Mouse (Mus musculus) limb, embryonic 10.5 days (tissue): ENCODE data around the gene Coro2a. TPM values are rescaled to one million over a fixed set of nuclear protein-coding genes. Genes with fewer than 3 reads are reported as not detected.
"Not testable (repeated sequence)": the region's sequence is repeated elsewhere in the genome, so short reads cannot be mapped to it uniquely, and the experiment has no call there.

Experiments
- DNase-seq: peaks from one replicate; pipeline ENCODE4 v3.0.0-alpha.2; 2017; ENCODE audit warnings: low spot score
- H3K27ac ChIP-seq: fragments of 300-500 bp; sonication (generic); 2 replicates; pipeline ENCODE4 v1.5.1; 2016; ENCODE audit warnings: mild to moderate bottlenecking
- H3K27me3 ChIP-seq: fragments of 300-500 bp; sonication (generic); 2 replicates; pipeline ENCODE4 v1.6.1; 2016; ENCODE audit warnings: low read depth, mild to moderate bottlenecking; ENCODE audit not compliant: poor library complexity, severe bottlenecking
- H3K36me3 ChIP-seq: fragments of 300-500 bp; sonication (generic); 2 replicates; pipeline ENCODE4 v1.6.1; 2016; ENCODE audit warnings: mild to moderate bottlenecking, moderate library complexity
- H3K4me1 ChIP-seq: fragments of 300-500 bp; sonication (generic); 2 replicates; pipeline ENCODE4 v1.6.1; 2016
- H3K4me3 ChIP-seq: fragments of 300-500 bp; sonication (generic); 2 replicates; pipeline ENCODE4 v1.5.1; 2016; ENCODE audit warnings: mild to moderate bottlenecking, moderate library complexity
- H3K9me3 ChIP-seq: fragments of 300-500 bp; sonication (generic); replicated peaks from 2 replicates; pipeline ENCODE4 v1.6.1; 2016; ENCODE audit warnings: mild to moderate bottlenecking
- WGBS: fragments of 180-500 bp; shearing (Covaris S2); methylation state at CpG from one replicate; pipeline ENCODE4 v1.1.7; 2016; 5-methylcytosine and 5-hydroxymethylcytosine counted together
- polyA plus RNA-seq: library from polyadenylated mRNA; unstranded; fragments of >200 nt; fragmentation: Nextera tagmentation; extraction: Ambion mirVana; gene quantifications from 2 replicates; pipeline ENCODE4 v1.2.1, GENCODE M21; 2016

Coro2a gene
- polyA plus RNA-seq: 2.1 and 2.2 TPM in 2 replicates

GRCm38 (mm10) chr4:46601844-46602423, at the start of gene Coro2a:
TSS of gene Coro2a (minus strand) at chr4:46602202.
- no peaks in the 10 kb centered on the region for H3K9me3 ChIP-seq
- peak; percentile 92 for DNase-seq
- H3K27ac ChIP-seq: peak within 1 kb of the TSS; percentile 64
- H3K27me3 ChIP-seq: peaks cover 92% of the 10 kb centered on the region
- H3K36me3 ChIP-seq: no peaks in the 10 kb centered on the region
- peak within 1 kb of the TSS; percentile 62 for H3K4me3 ChIP-seq
- peaks cover 28% of the 10 kb centered on the region for H3K4me1 ChIP-seq
- WGBS: 3% methylated on average over 61 of the region's 66 CpGs

DNA sequence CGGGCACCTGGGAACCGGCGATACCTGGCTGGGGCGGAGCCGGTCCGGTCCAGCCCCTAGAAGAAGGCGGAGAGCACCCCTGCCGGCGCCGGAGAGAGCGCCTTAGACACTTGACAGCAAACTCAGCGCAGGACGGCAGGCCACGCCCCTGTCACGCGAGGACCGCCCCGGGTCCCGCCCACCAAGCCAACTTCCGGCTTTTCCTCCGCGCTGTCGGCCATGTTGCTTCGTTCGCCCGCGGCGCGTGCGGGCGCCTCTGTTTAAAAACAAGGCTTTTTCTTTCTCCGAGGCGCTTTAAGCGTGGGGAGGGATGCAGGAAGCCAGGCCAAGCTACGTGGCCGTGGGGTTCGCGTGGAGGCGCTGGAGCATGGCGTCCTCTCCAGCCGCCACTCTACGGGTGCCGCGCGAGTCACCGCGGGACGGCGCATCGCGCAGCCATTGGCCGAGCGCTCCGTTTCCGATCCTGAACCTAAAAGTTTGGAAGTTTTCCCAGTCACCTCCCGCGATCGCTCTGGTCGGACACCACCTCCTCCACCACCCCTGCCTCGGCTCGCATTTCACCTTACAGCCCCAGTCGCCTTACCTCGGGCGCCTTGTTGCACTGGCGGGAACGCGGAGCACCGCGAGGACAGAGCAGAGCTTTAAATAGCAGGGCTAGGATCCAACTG, 48.2 kb upstream of the Coro2a start, which contains the start of gene Tbc1d2:
Tbc1d2 (minus strand) TSS at position 124 of the 668 bp plus-strand sequence.
- H3K36me3 ChIP-seq: no peaks in the 10 kb centered on the region
- H3K27me3 ChIP-seq: peaks cover 58% of the 10 kb centered on the region
- H3K4me3 ChIP-seq: peak within 1 kb of the TSS; percentile 80
- peak; percentile 96 for DNase-seq
- H3K27ac ChIP-seq: peak within 1 kb of the TSS; percentile 95
- under 1% methylated on average over 69 of the region's 69 CpGs for WGBS
- no peaks in the 10 kb centered on the region for H3K9me3 ChIP-seq
- H3K4me1 ChIP-seq: peaks cover 13% of the 10 kb centered on the region

GRCm38 (mm10) chr4:46649161-46649560, 47.2 kb upstream of the Coro2a start:
- Histone ChIP-seq H3K27ac (no peak overlapping the region), H3K9me3 (no peaks in the 10 kb centered on the region), H3K4me3 (peak overlapping the region; percentile 80), H3K27me3 (peaks cover 52% of the 10 kb centered on the region), H3K36me3 (no peaks in the 10 kb centered on the region), H3K4me1 (peaks cover 13% of the 10 kb centered on the region)
- DNase-seq: no peak
- 52% methylated on average over 4 of the region's 4 CpGs for WGBS

DNA sequence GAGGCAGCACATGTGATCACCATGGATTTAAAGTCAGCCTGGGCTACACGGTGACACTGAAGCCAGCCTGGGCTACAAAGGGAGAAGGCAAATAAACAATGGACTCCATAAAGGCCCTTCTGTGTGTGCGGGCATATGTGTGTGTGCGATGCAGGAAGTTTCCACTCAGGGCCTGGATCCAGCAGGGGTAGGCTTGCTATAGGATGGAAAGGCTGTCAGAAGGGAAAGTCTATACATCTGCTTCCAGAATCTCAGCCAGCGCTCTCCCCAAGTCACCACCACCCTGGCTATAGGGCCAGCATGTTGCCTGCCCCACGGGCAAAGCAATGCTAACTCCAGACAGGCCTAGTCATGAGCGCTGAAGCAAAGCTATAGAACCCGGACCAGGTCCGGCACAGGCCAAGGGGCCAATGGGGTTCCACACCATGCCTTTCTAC, 41.7 kb upstream of the Coro2a start:
- Histone ChIP-seq H3K36me3 (no peaks in the 10 kb centered on the region), H3K27ac (peak overlapping the region; percentile 50), H3K4me1 (peaks cover 10% of the 10 kb centered on the region; the same call in 1 of the 2 replicates), H3K27me3 (peaks cover 13% of the 10 kb centered on the region), H3K9me3 (no peaks in the 10 kb centered on the region), H3K4me3 (no peak overlapping the region)
- WGBS: 82% methylated on average over 8 of the region's 8 CpGs
- DNase-seq: no peak

- Histone ChIP-seq H3K9me3 (no peaks in the 10 kb centered on the region), H3K36me3 (no peaks in the 10 kb centered on the region), H3K27ac (peak overlapping the region; percentile 51), H3K4me3 (no peak overlapping the region), H3K27me3 (peaks cover 7% of the 10 kb centered on the region), H3K4me1 (peaks cover 10% of the 10 kb centered on the region; the same call in 1 of the 2 replicates)
- DNase-seq: no peak
- WGBS: 74% methylated on average over 8 of the region's 8 CpGs
Measured at GRCm38 (mm10) chr4:46642924-46643675, 41.1 kb upstream of the Coro2a start.

DNA sequence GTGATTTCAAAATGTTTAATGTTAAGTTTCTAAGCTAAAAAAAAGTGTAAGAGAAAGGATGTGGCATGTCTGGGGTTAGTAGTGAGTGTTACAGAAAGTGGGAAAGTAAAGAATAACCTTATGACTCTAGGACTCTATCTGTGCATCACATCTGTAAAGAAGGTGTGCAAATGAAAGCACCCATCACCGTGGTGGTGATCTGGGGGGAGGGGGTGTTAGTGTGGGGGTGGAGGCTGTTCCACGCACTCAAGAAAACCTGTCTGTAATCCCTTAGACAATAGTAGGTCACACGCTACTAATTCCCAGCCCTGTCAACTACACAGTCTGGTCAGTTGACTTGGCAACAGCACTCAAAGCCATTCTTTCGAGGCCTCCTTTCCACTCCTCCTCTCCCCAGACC, 39.3 kb upstream of the Coro2a start:
- H3K4me3 ChIP-seq: no peak overlapping the region
- H3K9me3 ChIP-seq: no peaks in the 10 kb centered on the region
- H3K36me3 ChIP-seq: no peaks in the 10 kb centered on the region
- WGBS: 84% methylated on average over 4 of the region's 4 CpGs
- peaks cover 10% of the 10 kb centered on the region; the same call in 1 of the 2 replicates for H3K4me1 ChIP-seq
- no peaks in the 10 kb centered on the region for H3K27me3 ChIP-seq
- H3K27ac ChIP-seq: no peak overlapping the region
- no peak for DNase-seq

- Histone ChIP-seq H3K4me3 (no peak overlapping the region), H3K4me1 (peaks cover 14% of the 10 kb centered on the region), H3K27ac (no peak overlapping the region), H3K27me3 (no peaks in the 10 kb centered on the region), H3K36me3 (no peaks in the 10 kb centered on the region), H3K9me3 (no peaks in the 10 kb centered on the region)
- DNase-seq: no peak
- WGBS: 88% methylated on average over 8 of the region's 8 CpGs
Measured at GRCm38 (mm10) chr4:46639866-46640265, 37.9 kb upstream of the Coro2a start.

- not testable (repeated sequence) for H3K9me3 ChIP-seq, H3K4me3 ChIP-seq, H3K27me3 ChIP-seq, H3K36me3 ChIP-seq, H3K27ac ChIP-seq, DNase-seq, H3K4me1 ChIP-seq
- 94% methylated on average over 10 of the region's 10 CpGs for WGBS
Measured at GRCm38 (mm10) chr4:46637250-46637649, 35.2 kb upstream of the Coro2a start.

GRCm38 (mm10) chr4:46635702-46636430, 33.9 kb upstream of the Coro2a start:
- Histone ChIP-seq H3K36me3 (no peaks in the 10 kb centered on the region), H3K4me1 (peaks cover 5% of the 10 kb centered on the region), H3K27me3 (0 out of 2 replicates have a peak, but pooled peaks cover 7% of the 10 kb centered on the region), H3K9me3 (no peaks in the 10 kb centered on the region), H3K4me3 (no peak overlapping the region), H3K27ac (no peak overlapping the region)
- WGBS: 86% methylated on average over 16 of the region's 16 CpGs
- no peak for DNase-seq

DNA sequence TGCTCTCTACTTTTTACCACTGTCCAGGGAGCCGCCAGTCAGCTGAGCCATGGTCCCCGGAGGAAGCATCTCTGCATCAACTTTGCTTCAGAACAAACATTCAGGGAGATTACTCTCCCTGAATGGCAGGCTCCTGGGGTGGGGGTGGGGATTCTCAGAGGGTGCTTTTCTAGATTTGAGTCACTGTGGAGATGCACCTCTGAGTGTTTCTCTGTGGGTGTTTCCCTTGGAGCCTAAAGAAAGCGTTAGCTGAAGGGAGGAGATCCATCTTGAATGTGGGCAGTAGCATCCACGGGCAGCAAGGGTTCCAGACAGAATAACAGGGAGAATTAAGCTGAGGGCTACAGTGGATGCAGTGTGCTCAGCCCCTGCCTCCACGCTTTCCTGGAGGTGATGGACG, 32.9 kb upstream of the Coro2a start:
- Histone ChIP-seq H3K4me1 (peaks cover 11% of the 10 kb centered on the region), H3K27ac (no peak overlapping the region), H3K4me3 (no peak overlapping the region), H3K27me3 (0 out of 2 replicates have a peak, but pooled peaks cover 7% of the 10 kb centered on the region), H3K9me3 (no peaks in the 10 kb centered on the region), H3K36me3 (no peaks in the 10 kb centered on the region)
- no peak for DNase-seq
- WGBS: 59% methylated on average over 6 of the region's 6 CpGs

DNA sequence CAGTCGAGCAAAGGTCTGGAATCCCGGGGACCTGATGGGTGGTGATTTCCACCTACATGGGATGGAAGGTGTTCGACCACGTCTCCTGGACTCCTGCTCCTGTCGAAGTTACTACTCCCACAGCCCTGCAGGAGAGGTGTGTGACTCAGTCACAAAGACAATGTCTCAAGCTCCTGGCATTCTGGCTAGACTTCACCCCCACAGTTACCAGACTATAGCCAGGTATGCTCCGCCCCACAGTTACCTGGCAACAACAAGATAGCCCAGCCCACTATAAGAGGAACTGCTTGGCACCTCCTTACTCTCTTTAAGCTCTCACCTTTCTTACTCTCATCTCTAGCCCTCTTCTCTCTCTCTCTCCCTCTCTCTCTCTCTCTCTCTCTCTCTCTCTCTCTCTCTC, 31.6 kb upstream of the Coro2a start:
- not testable (repeated sequence) for H3K9me3 ChIP-seq, H3K27me3 ChIP-seq, H3K4me3 ChIP-seq, H3K36me3 ChIP-seq, DNase-seq, H3K27ac ChIP-seq
- WGBS: 74% methylated on average over 6 of the region's 6 CpGs
- peaks cover 24% of the 10 kb centered on the region for H3K4me1 ChIP-seq

GRCm38 (mm10) chr4:46632465-46632864, 30.5 kb upstream of the Coro2a start:
- WGBS: 76% methylated on average over 2 of the region's 2 CpGs
- no peak for DNase-seq
- Histone ChIP-seq H3K27me3 (0 out of 2 replicates have a peak, but pooled peaks cover 7% of the 10 kb centered on the region), H3K36me3 (no peaks in the 10 kb centered on the region), H3K4me1 (peaks cover 33% of the 10 kb centered on the region), H3K4me3 (no peak overlapping the region), H3K27ac (no peak overlapping the region), H3K9me3 (no peaks in the 10 kb centered on the region)
